Mouse (Mus musculus) liver, embryonic 13.5 days (tissue): ENCODE measurements at regions not wholly inside any gene's neighbourhood (a gene's known extent, or its start where the extent isn't known, plus 50 kb on each side); places are given as distances from the start of the nearest gene placed in this dataset.

Experiments
- ATAC-seq: fragments of 200-750 bp; cut with Nextera tagmentation; 2 replicates; pipeline ENCODE4 v1.8.0; 2017; ENCODE audit warnings: low read depth, mild to moderate bottlenecking, moderate number of reproducible peaks, moderate library complexity
- DNase-seq: peaks from one replicate; pipeline ENCODE4 v3.0.0; 2022
- H3K27ac ChIP-seq: fragments of 300-500 bp; sonication (generic); 2 replicates; pipeline ENCODE4 v1.5.1; 2015; ENCODE audit warnings: moderate library complexity, mild to moderate bottlenecking, inconsistent platforms
- H3K27me3 ChIP-seq: fragments of 300-500 bp; sonication (generic); 2 replicates; pipeline ENCODE4 v1.6.1; 2015; ENCODE audit warnings: mild to moderate bottlenecking, inconsistent platforms
- H3K36me3 ChIP-seq: fragments of 300-500 bp; sonication (generic); 2 replicates; pipeline ENCODE4 v1.6.1; 2015; ENCODE audit warnings: mild to moderate bottlenecking, inconsistent platforms
- H3K4me1 ChIP-seq: fragments of 300-500 bp; sonication (generic); replicated peaks from 2 replicates; pipeline ENCODE4 v1.6.1; 2015; ENCODE audit warnings: inconsistent platforms
- H3K4me2 ChIP-seq: fragments of 300-500 bp; sonication (generic); 2 replicates; pipeline ENCODE4 v1.6.1; 2015; ENCODE audit warnings: inconsistent platforms, mild to moderate bottlenecking, moderate library complexity
- H3K4me3 ChIP-seq: fragments of 300-500 bp; sonication (generic); replicated peaks from 2 replicates; pipeline ENCODE4 v1.5.1; 2015; ENCODE audit warnings: mild to moderate bottlenecking, inconsistent platforms
- H3K9ac ChIP-seq: fragments of 300-500 bp; sonication (generic); 2 replicates; pipeline ENCODE4 v1.6.1; 2015; ENCODE audit warnings: mild to moderate bottlenecking, inconsistent platforms
- H3K9me3 ChIP-seq: fragments of 300-500 bp; sonication (generic); replicated peaks from 2 replicates; pipeline ENCODE4 v1.6.1; 2016; ENCODE audit warnings: inconsistent platforms
- WGBS: fragments of 180-500 bp; shearing (Covaris S2); methylation state at CpG from one replicate; pipeline ENCODE4 v1.1.7; 2015; ENCODE audit not compliant: insufficient replicate concordance; 5-methylcytosine and 5-hydroxymethylcytosine counted together

GRCm38 (mm10) chr1:128685467-128686137, 93.5 kb upstream of the Cxcr4 start:
- no peaks in the 10 kb centered on the region for H3K9me3 ChIP-seq
- H3K27me3 ChIP-seq = no peaks in the 10 kb centered on the region
- no peak overlapping the region for H3K9ac ChIP-seq
- DNase-seq (no peak), ATAC-seq (no peak)
- H3K27ac ChIP-seq = no peak overlapping the region
- H3K4me1 ChIP-seq = no peaks in the 10 kb centered on the region
- no peaks in the 10 kb centered on the region for H3K36me3 ChIP-seq
- H3K4me2 ChIP-seq = no peak overlapping the region
- WGBS = 64% methylated on average over 8 of the region's 8 CpGs
- no peak overlapping the region for H3K4me3 ChIP-seq

GRCm38 (mm10) chr1:128682942-128683341, 90.8 kb upstream of the Cxcr4 start:
- Histone ChIP-seq H3K36me3 (no peaks in the 10 kb centered on the region), H3K4me2 (no peak overlapping the region), H3K4me3 (no peak overlapping the region), H3K9ac (no peak overlapping the region), H3K4me1 (no peaks in the 10 kb centered on the region), H3K27ac (no peak overlapping the region), H3K27me3 (no peaks in the 10 kb centered on the region), H3K9me3 (no peaks in the 10 kb centered on the region)
- ATAC-seq (no peak), DNase-seq (no peak)
- WGBS = 67% methylated on average over 8 of the region's 8 CpGs

GRCm38 (mm10) chr1:128681261-128681660, 89.2 kb upstream of the Cxcr4 start:
- DNase-seq (no peak), ATAC-seq (no peak)
- no peak overlapping the region for H3K4me3 ChIP-seq
- no peak overlapping the region for H3K27ac ChIP-seq
- 33% methylated on average over 4 of the region's 4 CpGs for WGBS
- H3K9me3 ChIP-seq = no peaks in the 10 kb centered on the region
- no peak overlapping the region for H3K9ac ChIP-seq
- H3K36me3 ChIP-seq = no peaks in the 10 kb centered on the region
- H3K27me3 ChIP-seq = no peaks in the 10 kb centered on the region
- H3K4me1 ChIP-seq = no peaks in the 10 kb centered on the region
- H3K4me2 ChIP-seq = no peak overlapping the region

- Histone ChIP-seq H3K4me1 (no peaks in the 10 kb centered on the region), H3K36me3 (no peaks in the 10 kb centered on the region), H3K4me2 (no peak overlapping the region), H3K27me3 (no peaks in the 10 kb centered on the region), H3K9me3 (no peaks in the 10 kb centered on the region), H3K9ac (no peak overlapping the region), H3K4me3 (no peak overlapping the region), H3K27ac (no peak overlapping the region)
- 52% methylated on average over 3 of the region's 3 CpGs for WGBS
- DNase-seq = no peak
- ATAC-seq = no peak
Observed at GRCm38 (mm10) chr1:128680538-128680937, 88.4 kb upstream of the Cxcr4 start.

- Histone ChIP-seq H3K36me3 (no peaks in the 10 kb centered on the region), H3K27me3 (no peaks in the 10 kb centered on the region), H3K4me1 (no peaks in the 10 kb centered on the region), H3K27ac (no peak overlapping the region), H3K4me2 (no peak overlapping the region), H3K9ac (no peak overlapping the region), H3K4me3 (no peak overlapping the region), H3K9me3 (no peaks in the 10 kb centered on the region)
- no peak for ATAC-seq
- no peak for DNase-seq
- WGBS = 62% methylated on average over 5 of the region's 5 CpGs
Observed at GRCm38 (mm10) chr1:128680012-128680411, 87.9 kb upstream of the Cxcr4 start.

GRCm38 (mm10) chr1:128679005-128679980, 87.2 kb upstream of the Cxcr4 start:
- no peaks in the 10 kb centered on the region for H3K4me1 ChIP-seq
- H3K4me2 ChIP-seq = no peak overlapping the region

GRCm38 (mm10) chr1:128675538-128675937, 83.4 kb upstream of the Cxcr4 start:
- 20% methylated on average over 5 of the region's 5 CpGs for WGBS
- Histone ChIP-seq H3K4me1 (no peaks in the 10 kb centered on the region), H3K4me2 (no peak overlapping the region), H3K36me3 (no peaks in the 10 kb centered on the region), H3K4me3 (no peak overlapping the region), H3K27ac (no peak overlapping the region), H3K9ac (no peak overlapping the region), H3K27me3 (no peaks in the 10 kb centered on the region), H3K9me3 (no peaks in the 10 kb centered on the region)
- DNase-seq (no peak), ATAC-seq (no peak)

More at GRCm38 (mm10) chr1:128679005-128679980, 87.2 kb upstream of the Cxcr4 start:
- H3K4me3 ChIP-seq = no peak overlapping the region
- ATAC-seq = no peak
- WGBS = 46% methylated on average over 18 of the region's 18 CpGs
- no peaks in the 10 kb centered on the region for H3K27me3 ChIP-seq
- no peaks in the 10 kb centered on the region for H3K9me3 ChIP-seq
- H3K27ac ChIP-seq = no peak overlapping the region
- DNase-seq = no peak
- H3K9ac ChIP-seq = no peak overlapping the region
- no peaks in the 10 kb centered on the region for H3K36me3 ChIP-seq

- H3K36me3 ChIP-seq = no peaks in the 10 kb centered on the region
- no peaks in the 10 kb centered on the region for H3K27me3 ChIP-seq
- no peaks in the 10 kb centered on the region for H3K9me3 ChIP-seq
- H3K4me3 ChIP-seq = no peak overlapping the region
- DNase-seq = no peak
- H3K27ac ChIP-seq = no peak overlapping the region
- no peak overlapping the region for H3K9ac ChIP-seq
- no peaks in the 10 kb centered on the region for H3K4me1 ChIP-seq
- no peak overlapping the region for H3K4me2 ChIP-seq
- WGBS = 75% methylated on average over 3 of the region's 3 CpGs
- ATAC-seq = no peak
Observed at GRCm38 (mm10) chr1:128672306-128672705, 80.2 kb upstream of the Cxcr4 start.

- ATAC-seq (no peak), DNase-seq (no peak)
- Histone ChIP-seq H3K27ac (no peak overlapping the region), H3K4me3 (no peak overlapping the region), H3K4me1 (no peaks in the 10 kb centered on the region), H3K9me3 (no peaks in the 10 kb centered on the region), H3K27me3 (no peaks in the 10 kb centered on the region), H3K9ac (no peak overlapping the region), H3K36me3 (no peaks in the 10 kb centered on the region), H3K4me2 (no peak overlapping the region)
- WGBS = 66% methylated on average over 3 of the region's 3 CpGs
Observed at GRCm38 (mm10) chr1:128671495-128671894, 79.4 kb upstream of the Cxcr4 start.

GRCm38 (mm10) chr1:128671016-128671415, 78.9 kb upstream of the Cxcr4 start:
- DNase-seq = no peak
- no peaks in the 10 kb centered on the region for H3K36me3 ChIP-seq
- no peak overlapping the region for H3K27ac ChIP-seq
- no peak for ATAC-seq
- WGBS = 44% methylated on average over 5 of the region's 5 CpGs
- H3K9me3 ChIP-seq = no peaks in the 10 kb centered on the region
- H3K4me3 ChIP-seq = no peak overlapping the region
- H3K4me2 ChIP-seq = no peak overlapping the region
- no peaks in the 10 kb centered on the region for H3K27me3 ChIP-seq
- H3K4me1 ChIP-seq = no peaks in the 10 kb centered on the region
- no peak overlapping the region for H3K9ac ChIP-seq

- WGBS = 55% methylated on average over 2 of the region's 2 CpGs
- DNase-seq = no peak
- no peak for ATAC-seq
- Histone ChIP-seq H3K9me3 (no peaks in the 10 kb centered on the region), H3K4me2 (no peak overlapping the region), H3K9ac (no peak overlapping the region), H3K4me1 (no peaks in the 10 kb centered on the region), H3K27ac (no peak overlapping the region), H3K27me3 (no peaks in the 10 kb centered on the region), H3K4me3 (no peak overlapping the region), H3K36me3 (no peaks in the 10 kb centered on the region)
Observed at GRCm38 (mm10) chr1:128669241-128669666, 77.2 kb upstream of the Cxcr4 start.
